Mouse (Mus musculus) liver, adult 2 months (tissue): ENCODE measurements around the gene Cxcl15.

Source experiments
- CTCF ChIP-seq: fragments of 200-500 bp; IDR thresholded peaks from 2 replicates; pipeline ENCODE4 v1.5.1; 2011; ENCODE audit warnings: low read depth, low read length, control low read depth
- POLR2A ChIP-seq: fragments of 200-500 bp; IDR thresholded peaks from 2 replicates; pipeline ENCODE4 v1.6.1; 2011; ENCODE audit warnings: low read length, control low read depth; ENCODE audit not compliant: insufficient read depth; ENCODE audit errors: extremely low read depth

GRCm38 (mm10) chr5:90834436-90834835, 40.1 kb downstream of the Cxcl15 start:
- TF ChIP-seq CTCF (no peak), POLR2A (no peak)
